Mouse (Mus musculus) spleen, adult 2 months (tissue): ENCODE measurements around the gene Abcc4. TPM values are rescaled to one million over a fixed set of nuclear protein-coding genes. Genes with fewer than 3 reads are reported as not detected.

ENCODE experiments used
- DNase-seq, 2 experiments: peaks; one replicate each; pipeline versions ENCODE4 v3.0.0 to v3.0.0-alpha.2; 2012 to 2021; ENCODE audit warnings: low spot score in 2 of 2, low read depth in 1 of 2
- H3K27ac ChIP-seq: fragments of 200-500 bp; 2 replicates; pipeline ENCODE4 v1.5.1; 2012; ENCODE audit warnings: low read length, inconsistent platforms; ENCODE audit not compliant: insufficient read depth
- H3K27me3 ChIP-seq: fragments of 200-500 bp; 2 replicates; pipeline ENCODE4 v1.6.1; 2012; ENCODE audit warnings: mild to moderate bottlenecking, moderate library complexity, low read length, inconsistent platforms; ENCODE audit not compliant: control insufficient read depth, insufficient read depth
- H3K36me3 ChIP-seq: fragments of 200-500 bp; 2 replicates; pipeline ENCODE4 v1.6.1; 2012; ENCODE audit warnings: mild to moderate bottlenecking, low read length, inconsistent platforms; ENCODE audit not compliant: control insufficient read depth, insufficient read depth
- H3K4me1 ChIP-seq: fragments of 200-500 bp; 2 replicates; pipeline ENCODE4 v1.6.1; 2011; ENCODE audit warnings: inconsistent platforms; ENCODE audit not compliant: control insufficient read depth, insufficient read depth, insufficient read length
- H3K4me3 ChIP-seq: fragments of 200-500 bp; 2 replicates; pipeline ENCODE4 v1.5.1; 2011; ENCODE audit warnings: mild to moderate bottlenecking, inconsistent platforms; ENCODE audit not compliant: insufficient read depth, insufficient read length; ENCODE audit errors: extremely low read depth
- CTCF ChIP-seq: fragments of 200-500 bp; IDR thresholded peaks from 2 replicates; pipeline ENCODE4 v1.5.1; 2011; ENCODE audit warnings: mild to moderate bottlenecking, inconsistent platforms; ENCODE audit not compliant: insufficient read depth, insufficient read length, insufficient replicate concordance; ENCODE audit errors: extremely low read depth
- POLR2A ChIP-seq: fragments of 200-500 bp; IDR thresholded peaks from 2 replicates; pipeline ENCODE4 v1.6.1; 2011; ENCODE audit warnings: low read depth, low read length, inconsistent platforms
- WGBS: fragments of 180-500 bp; shearing (Covaris S2); methylation state at CpG from one replicate; pipeline ENCODE4 v1.1.7; 2018; 5-methylcytosine and 5-hydroxymethylcytosine counted together
- polyA plus RNA-seq: library from polyadenylated mRNA; depleted of rRNA; stranded (reverse); fragments of >200 nt; gene quantifications from 2 replicates; pipeline ENCODE4 v1.2.3, GENCODE M21; 2012

Gene Abcc4
- polyA plus RNA-seq, 1 experiment, result 2.9 TPM

DNA sequence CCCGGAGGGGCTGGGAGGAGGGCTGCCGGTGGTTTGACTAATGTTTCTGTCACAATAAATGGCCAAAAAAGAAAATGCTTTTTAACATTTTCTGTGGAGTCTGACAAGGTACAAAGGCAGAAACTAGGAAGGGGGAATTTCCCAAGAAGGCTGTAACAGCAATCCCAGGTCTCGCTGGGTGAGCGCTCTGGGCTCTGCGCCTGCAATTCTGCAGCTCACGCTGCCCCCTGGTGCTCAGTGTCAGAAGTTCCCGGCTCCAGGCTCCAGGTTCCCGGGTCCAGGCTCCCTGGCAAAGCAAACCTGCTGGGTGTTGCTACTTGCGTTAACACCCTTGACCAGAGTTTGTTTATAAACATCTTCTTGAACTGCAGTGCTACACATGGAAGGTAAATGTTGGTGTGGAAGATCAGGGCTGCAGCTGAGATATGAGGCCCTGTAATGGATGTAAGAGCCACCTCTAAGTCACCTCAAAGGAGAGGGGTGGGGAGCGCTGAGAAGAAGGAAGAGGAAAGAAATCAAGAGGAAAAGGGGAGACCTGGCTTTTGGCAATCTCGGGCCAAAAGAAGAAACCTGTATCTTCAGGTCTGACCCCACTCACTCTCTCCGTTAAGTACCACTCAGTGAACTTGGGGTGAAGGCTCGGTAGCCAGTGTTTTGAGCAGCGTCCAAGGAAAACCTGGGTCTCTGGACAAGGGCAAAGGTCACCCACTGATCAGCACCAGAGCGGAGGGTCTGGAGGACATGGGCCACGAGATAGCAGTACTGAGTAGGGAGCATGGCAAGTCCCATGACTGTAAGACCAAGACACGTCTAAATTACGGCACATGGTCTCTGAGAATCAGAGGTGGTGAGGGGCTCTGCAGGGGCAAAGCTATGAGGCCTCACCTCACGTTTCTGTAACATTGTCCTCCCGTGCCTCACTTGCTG lies 114.3 kb downstream of the Abcc4 start:
- H3K27ac ChIP-seq, result no peak overlapping the region
- H3K4me3 ChIP-seq, result no peak overlapping the region
- no peaks in the 10 kb centered on the region for H3K4me1 ChIP-seq
- peak in 1 of 2 experiments; percentile 13 for DNase-seq
- TF ChIP-seq CTCF (peak; percentile 48; the same call in 1 of the 2 replicates), POLR2A (no peak)
- no peaks in the 10 kb centered on the region for H3K27me3 ChIP-seq
- no peaks in the 10 kb centered on the region; the same call in 1 of the 2 replicates for H3K36me3 ChIP-seq
- WGBS, result 71% methylated on average over 20 of the region's 20 CpGs

GRCm38 (mm10) chr14:118582333-118582941 lies 123.6 kb downstream of the Abcc4 start:
- TF ChIP-seq CTCF (no peak), POLR2A (no peak)
- H3K4me3 ChIP-seq, result no peak overlapping the region
- H3K27me3 ChIP-seq, result no peaks in the 10 kb centered on the region
- no peak for DNase-seq
- no peak overlapping the region for H3K27ac ChIP-seq
- H3K4me1 ChIP-seq, result peaks cover 4% of the 10 kb centered on the region; the same call in 1 of the 2 replicates
- H3K36me3 ChIP-seq, result no peaks in the 10 kb centered on the region
- WGBS, result 34% methylated on average over 8 of the region's 8 CpGs

GRCm38 (mm10) chr14:118581673-118582072 lies 124.3 kb downstream of the Abcc4 start:
- TF ChIP-seq CTCF (no peak), POLR2A (no peak)
- WGBS, result 74% methylated on average over 8 of the region's 8 CpGs
- no peaks in the 10 kb centered on the region for H3K27me3 ChIP-seq
- H3K4me1 ChIP-seq, result peaks cover 4% of the 10 kb centered on the region; the same call in 1 of the 2 replicates
- no peak overlapping the region for H3K27ac ChIP-seq
- no peaks in the 10 kb centered on the region for H3K36me3 ChIP-seq
- DNase-seq, result no peak
- H3K4me3 ChIP-seq, result no peak overlapping the region

- no peaks in the 10 kb centered on the region for H3K36me3 ChIP-seq
- 93% methylated on average over 19 of the region's 19 CpGs for WGBS
- H3K4me3 ChIP-seq, result no peak overlapping the region
- H3K27ac ChIP-seq, result no peak overlapping the region
- no peaks in the 10 kb centered on the region for H3K27me3 ChIP-seq
- no peak for DNase-seq
- H3K4me1 ChIP-seq, result peaks cover 4% of the 10 kb centered on the region; the same call in 1 of the 2 replicates
- TF ChIP-seq CTCF, result no peak
- TF ChIP-seq POLR2A, result no peak
These were observed 126.8 kb downstream of the Abcc4 start for GRCm38 (mm10) chr14:118579013-118579728.

GRCm38 (mm10) chr14:118577895-118578294 lies 128.1 kb downstream of the Abcc4 start:
- 39% methylated on average over 5 of the region's 5 CpGs for WGBS
- Histone ChIP-seq H3K27me3 (no peaks in the 10 kb centered on the region), H3K36me3 (no peaks in the 10 kb centered on the region), H3K27ac (no peak overlapping the region), H3K4me1 (peaks cover 4% of the 10 kb centered on the region; the same call in 1 of the 2 replicates), H3K4me3 (no peak overlapping the region)
- TF ChIP-seq CTCF, result no peak
- no peak for TF ChIP-seq POLR2A
- DNase-seq, result no peak

- no peaks in the 10 kb centered on the region for H3K36me3 ChIP-seq
These were observed 133.3 kb downstream of the Abcc4 start for GRCm38 (mm10) chr14:118572688-118573245.

More at GRCm38 (mm10) chr14:118572688-118573245, 133.3 kb downstream of the Abcc4 start:
- 92% methylated on average over 9 of the region's 9 CpGs for WGBS
- H3K4me3 ChIP-seq, result no peak overlapping the region
- TF ChIP-seq POLR2A (no peak), CTCF (no peak)
- H3K27me3 ChIP-seq, result no peaks in the 10 kb centered on the region
- H3K27ac ChIP-seq, result no peak overlapping the region
- H3K4me1 ChIP-seq, result peaks cover under 1% of the 10 kb centered on the region; the same call in 1 of the 2 replicates
- DNase-seq, result no peak
